Mouse (Mus musculus): Measurements from ENCODE around the gene Tsc2.

Gene Tsc2

DNA sequence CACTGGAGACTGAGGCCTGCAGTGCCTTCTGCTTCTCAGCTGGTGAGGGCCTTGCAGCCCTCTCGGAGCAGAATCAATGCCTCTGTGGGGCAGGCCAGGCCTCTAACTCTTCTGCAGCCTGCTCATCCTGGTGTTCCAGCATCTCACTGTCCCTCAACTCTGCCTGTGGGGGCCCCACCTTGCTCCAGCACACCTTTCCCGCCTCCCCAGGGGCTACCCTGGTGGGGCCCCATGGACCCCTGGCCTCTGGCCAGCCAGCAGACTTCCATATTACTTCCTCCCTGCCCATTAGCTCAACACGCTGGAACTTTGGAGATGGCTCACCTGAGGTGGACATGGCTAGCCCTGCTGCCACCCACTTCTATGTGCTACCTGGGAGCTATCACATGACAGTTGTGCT lies 67.3 kb downstream of the Tsc2 start:
- DNase-seq, result no peak

- DNase-seq, result no peak
Measured at GRCm38 (mm10) chr17:24564422-24564821, 68.0 kb downstream of the Tsc2 start.

DNA sequence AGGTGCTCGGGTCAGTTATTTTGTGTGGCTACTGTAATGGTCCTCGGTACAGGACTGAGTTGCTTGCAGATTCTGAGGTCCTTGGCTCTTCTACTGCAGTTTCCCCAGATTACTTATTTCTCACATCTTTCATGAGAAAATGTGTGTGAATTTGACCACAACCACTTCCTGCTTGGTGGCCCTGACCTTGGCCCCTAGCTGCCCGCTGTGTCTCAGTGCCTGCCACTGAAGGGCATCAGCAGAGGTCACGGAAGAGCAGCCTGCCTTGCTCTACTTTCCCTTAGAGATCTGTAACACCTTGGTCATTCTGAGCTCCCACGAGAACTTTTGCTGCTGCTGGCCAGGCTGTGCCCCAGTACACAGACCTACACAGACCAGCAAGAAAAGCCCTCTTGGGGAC lies 68.8 kb downstream of the Tsc2 start:
- DNase-seq, result no peak

- no peak for DNase-seq
Measured at GRCm38 (mm10) chr17:24561592-24561991, 70.8 kb downstream of the Tsc2 start.

GRCm38 (mm10) chr17:24560301-24561028 lies 72.0 kb downstream of the Tsc2 start:
- DNase-seq, result peak; percentile 52

DNA sequence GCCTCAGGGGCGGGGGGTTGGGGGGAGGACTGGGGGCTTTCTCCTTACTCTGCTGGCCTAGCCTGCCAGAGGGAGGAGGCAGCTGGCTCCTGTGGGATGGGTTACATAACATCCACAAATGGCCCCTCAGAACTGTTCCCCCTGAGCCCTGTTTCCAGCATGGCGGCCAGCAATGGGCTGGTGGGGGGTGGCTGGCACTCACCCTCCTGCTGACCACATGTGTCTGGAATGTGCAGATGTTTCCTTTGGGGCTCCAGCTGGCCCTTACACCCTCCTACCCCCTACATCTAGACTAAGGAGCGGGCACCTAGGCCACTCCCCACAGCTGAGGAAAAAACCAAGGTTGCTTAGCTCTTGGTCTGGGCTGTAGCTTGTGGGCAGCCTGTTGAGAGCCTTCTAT lies 73.3 kb downstream of the Tsc2 start:
- DNase-seq, result no peak

DNA sequence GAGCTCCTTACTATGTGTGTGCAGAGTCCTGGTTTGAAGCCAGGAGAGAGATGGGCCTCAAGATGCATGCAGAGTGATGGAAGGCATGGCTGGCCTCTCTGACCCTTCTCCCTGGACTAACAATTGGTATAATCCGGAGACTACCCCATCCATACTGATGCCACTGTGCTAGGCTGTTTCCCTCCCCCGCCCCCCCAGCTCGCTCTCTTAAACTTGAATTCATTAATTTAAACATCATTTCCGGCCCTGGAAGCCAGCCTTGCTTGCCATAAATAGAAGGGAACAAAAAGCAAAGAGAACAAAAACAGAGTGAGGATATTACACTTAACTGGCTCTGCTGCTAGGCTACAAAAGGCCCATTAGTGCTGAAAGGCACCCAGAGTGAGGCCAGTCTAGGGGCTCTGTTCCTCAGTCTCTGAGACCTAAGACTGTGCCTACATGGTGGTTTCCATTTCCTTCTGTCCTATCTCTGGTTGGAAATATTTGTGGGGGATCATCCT lies 73.8 kb downstream of the Tsc2 start:
- no peak for DNase-seq

- DNase-seq, result no peak
Measured at GRCm38 (mm10) chr17:24557091-24557490, 75.3 kb downstream of the Tsc2 start.

GRCm38 (mm10) chr17:24551050-24551444 lies 81.4 kb downstream of the Tsc2 start:
- no peak for DNase-seq

DNA sequence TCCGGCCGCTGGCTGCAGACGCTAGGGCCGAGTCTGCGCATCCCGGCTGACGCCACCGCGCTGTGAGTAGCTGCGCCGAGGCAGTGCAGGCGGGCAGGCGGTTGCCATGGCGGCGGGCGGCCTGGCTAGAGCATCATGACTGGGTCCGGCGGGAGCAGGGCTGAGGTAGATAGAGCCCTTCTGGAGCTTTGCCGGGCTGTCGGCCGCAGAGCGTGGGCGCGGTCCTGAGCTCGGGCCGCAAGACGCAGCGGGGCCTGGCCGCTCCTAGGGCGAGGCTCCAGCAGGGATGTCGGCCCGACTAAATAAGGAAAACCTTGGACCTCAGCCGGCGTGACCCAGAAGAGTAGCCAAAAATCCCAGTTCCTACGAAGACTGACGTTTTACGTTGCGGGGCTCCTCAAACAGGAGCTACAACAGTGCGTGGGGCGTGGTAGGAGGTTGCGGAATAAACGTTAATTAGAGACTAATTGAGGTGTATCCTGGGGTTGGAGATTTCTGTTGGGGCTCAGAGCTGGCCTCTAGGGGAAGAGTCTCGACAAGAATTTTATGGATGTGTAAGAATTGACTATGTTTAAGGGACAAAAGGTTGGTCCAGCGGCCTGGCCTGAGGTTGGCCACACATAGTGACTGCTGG lies 81.9 kb downstream of the Tsc2 start:
- DNase-seq, result peak; percentile 80

DNA sequence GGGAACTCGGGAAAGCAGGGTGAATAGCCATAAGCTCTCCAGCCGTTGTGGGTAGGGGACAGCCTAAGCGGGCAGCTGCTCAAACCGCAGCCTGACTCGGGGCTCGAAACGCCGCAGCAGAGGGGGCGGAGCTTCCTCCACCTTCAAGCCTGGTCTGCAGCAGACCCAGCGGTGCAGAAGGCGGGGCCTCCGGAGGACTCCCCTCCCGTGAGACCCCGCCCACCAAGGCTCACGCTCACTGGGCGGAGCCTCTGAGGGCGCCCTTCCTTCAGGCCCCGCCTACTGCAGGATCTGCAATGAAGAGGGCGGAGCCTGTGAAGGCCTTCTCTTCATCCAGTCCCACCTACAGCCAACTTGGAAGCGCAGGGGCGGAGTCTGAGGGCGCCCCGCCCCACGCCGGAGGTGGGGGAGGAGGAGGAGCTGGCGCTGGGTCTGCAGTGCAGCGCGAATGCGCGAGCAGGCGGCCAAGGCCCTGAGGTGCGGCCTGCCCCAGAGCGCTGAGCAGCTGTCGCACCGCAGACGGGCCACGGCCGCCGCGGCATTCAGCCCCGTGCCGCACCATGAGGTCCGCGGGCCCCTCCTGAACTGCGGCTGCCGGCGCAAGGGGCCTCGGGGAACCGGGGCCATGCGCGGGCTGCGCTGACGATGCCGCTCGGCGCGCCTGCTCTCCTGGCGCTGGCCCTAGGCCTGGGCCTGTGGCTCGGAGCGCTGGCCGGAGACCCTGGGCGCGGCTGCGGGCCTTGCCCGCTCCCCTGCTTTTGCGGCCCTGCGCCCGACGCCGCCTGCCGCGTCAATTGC lies 82.6 kb downstream of the Tsc2 start, which contains the start of gene Pkd1:
TSS of gene Pkd1 (plus strand) at position 217 of the 798 bp plus-strand sequence.
- peak; percentile 99 for DNase-seq

- peak; percentile 78 for DNase-seq
Measured at GRCm38 (mm10) chr17:24548921-24549617, 83.4 kb downstream of the Tsc2 start.

DNA sequence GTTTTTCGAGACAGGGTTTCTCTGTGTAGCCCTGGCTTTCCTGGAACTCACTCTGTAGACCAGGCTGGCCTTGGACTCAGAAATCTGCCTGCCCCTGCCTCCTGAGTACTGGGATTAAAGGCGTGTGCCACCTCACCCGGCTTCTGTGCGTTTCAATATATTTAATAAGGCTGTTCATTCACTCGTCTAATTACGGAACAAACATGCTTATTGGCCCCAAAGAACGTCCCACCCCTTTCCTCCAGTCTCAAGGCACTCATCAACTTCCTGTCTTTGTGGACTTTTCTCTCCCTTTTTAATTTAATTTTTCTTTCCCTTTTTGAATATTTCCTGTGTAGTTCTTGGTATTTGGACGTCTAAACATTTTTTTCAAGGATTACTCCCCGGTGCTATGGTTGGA lies 84.0 kb downstream of the Tsc2 start:
- no peak for DNase-seq

DNA sequence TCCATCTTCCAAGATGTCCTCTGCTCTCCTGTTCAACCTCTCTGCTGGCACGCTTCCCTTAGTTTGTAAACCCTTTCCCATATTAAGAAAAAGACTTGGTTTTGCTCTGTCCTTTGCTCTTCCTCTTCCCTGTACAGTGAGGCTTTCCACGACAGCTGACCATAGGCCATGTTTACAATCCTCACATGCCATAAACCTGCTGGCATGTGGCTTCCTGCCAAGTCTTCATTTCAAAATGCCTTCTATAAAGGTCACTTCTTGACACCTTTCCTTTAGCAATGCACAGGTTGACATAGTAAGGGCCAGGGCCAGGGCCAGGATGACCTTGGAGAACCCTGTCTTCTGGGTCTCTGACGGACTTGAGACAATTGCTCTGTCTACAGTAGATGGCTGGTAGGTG lies 86.2 kb downstream of the Tsc2 start:
- DNase-seq, result no peak
